Mouse (Mus musculus): Measurements from ENCODE around the gene Iqschfp. TPM values are rescaled to one million over a fixed set of nuclear protein-coding genes. Genes with fewer than 3 reads are reported as not detected.
A peak's percentile ranks its signal among the peaks of the same experiment; 100 is the strongest.

The Iqschfp gene
- total RNA-seq, 2 experiments from 2014 or later: not detected

- ATAC-seq (replicated peaks; ENCODE audit: low FRiP score, poor library complexity, severe bottlenecking): peak; percentile 87
Measured at GRCm38 (mm10) chr3:68542944-68543501, 651.0 kb downstream of the Iqschfp start.

- no peak for ATAC-seq (replicated peaks; ENCODE audit: low FRiP score, poor library complexity, severe bottlenecking)
Measured at GRCm38 (mm10) chr3:68544811-68545210, 652.8 kb downstream of the Iqschfp start.

GRCm38 (mm10) chr3:68545898-68546297, 653.9 kb downstream of the Iqschfp start:
- ATAC-seq (replicated peaks; ENCODE audit: low FRiP score, poor library complexity, severe bottlenecking): no peak

GRCm38 (mm10) chr3:68555087-68555662, 663.1 kb downstream of the Iqschfp start:
- ATAC-seq (replicated peaks; ENCODE audit: low FRiP score, poor library complexity, severe bottlenecking): no peak

- ATAC-seq (replicated peaks; ENCODE audit: low FRiP score, poor library complexity, severe bottlenecking): no peak
Measured at GRCm38 (mm10) chr3:68556891-68557290, 664.9 kb downstream of the Iqschfp start.

GRCm38 (mm10) chr3:68558744-68559143, 666.7 kb downstream of the Iqschfp start:
- no peak for ATAC-seq (replicated peaks; ENCODE audit: low FRiP score, poor library complexity, severe bottlenecking)

- no peak for ATAC-seq (replicated peaks; ENCODE audit: low FRiP score, poor library complexity, severe bottlenecking)
Measured at GRCm38 (mm10) chr3:68560057-68560456, 668.0 kb downstream of the Iqschfp start.

- ATAC-seq (replicated peaks; ENCODE audit: low FRiP score, poor library complexity, severe bottlenecking): no peak
Measured at GRCm38 (mm10) chr3:68562838-68563237, 670.8 kb downstream of the Iqschfp start.

- ATAC-seq (replicated peaks; ENCODE audit: low FRiP score, poor library complexity, severe bottlenecking): no peak
Measured at GRCm38 (mm10) chr3:68563922-68564321, 671.9 kb downstream of the Iqschfp start.

- ATAC-seq (replicated peaks; ENCODE audit: low FRiP score, poor library complexity, severe bottlenecking): no peak
Measured at GRCm38 (mm10) chr3:68564978-68565674, 673.1 kb downstream of the Iqschfp start.

GRCm38 (mm10) chr3:68565675-68566055, 673.6 kb downstream of the Iqschfp start:
- ATAC-seq (replicated peaks; ENCODE audit: low FRiP score, poor library complexity, severe bottlenecking): no peak

GRCm38 (mm10) chr3:68567581-68567980, 675.5 kb downstream of the Iqschfp start:
- no peak for ATAC-seq (replicated peaks; ENCODE audit: low FRiP score, poor library complexity, severe bottlenecking)

- no peak for ATAC-seq (replicated peaks; ENCODE audit: low FRiP score, poor library complexity, severe bottlenecking)
Measured at GRCm38 (mm10) chr3:68568149-68568548, 676.1 kb downstream of the Iqschfp start.

- no peak for ATAC-seq (replicated peaks; ENCODE audit: low FRiP score, poor library complexity, severe bottlenecking)
Measured at GRCm38 (mm10) chr3:68568716-68569115, 676.7 kb downstream of the Iqschfp start.

GRCm38 (mm10) chr3:68570319-68570718, 678.3 kb downstream of the Iqschfp start:
- no peak for ATAC-seq (replicated peaks; ENCODE audit: low FRiP score, poor library complexity, severe bottlenecking)

- no peak for ATAC-seq (replicated peaks; ENCODE audit: low FRiP score, poor library complexity, severe bottlenecking)
Measured at GRCm38 (mm10) chr3:68572249-68573225, 680.5 kb downstream of the Iqschfp start.

GRCm38 (mm10) chr3:68573226-68573624, 681.2 kb downstream of the Iqschfp start:
- ATAC-seq (replicated peaks; ENCODE audit: low FRiP score, poor library complexity, severe bottlenecking): no peak

GRCm38 (mm10) chr3:68574097-68574496, 682.1 kb downstream of the Iqschfp start:
- no peak for ATAC-seq (replicated peaks; ENCODE audit: low FRiP score, poor library complexity, severe bottlenecking)

- no peak for ATAC-seq (replicated peaks; ENCODE audit: low FRiP score, poor library complexity, severe bottlenecking)
Measured at GRCm38 (mm10) chr3:68574565-68574964, 682.5 kb downstream of the Iqschfp start.

- ATAC-seq (replicated peaks; ENCODE audit: low FRiP score, poor library complexity, severe bottlenecking): no peak
Measured at GRCm38 (mm10) chr3:68575636-68576340, 683.8 kb downstream of the Iqschfp start.

Measured in erythroid progenitor cell, adult 5-6 weeks (primary cell).